Mouse (Mus musculus): Measurements from ENCODE around the gene Prkci.

DNA sequence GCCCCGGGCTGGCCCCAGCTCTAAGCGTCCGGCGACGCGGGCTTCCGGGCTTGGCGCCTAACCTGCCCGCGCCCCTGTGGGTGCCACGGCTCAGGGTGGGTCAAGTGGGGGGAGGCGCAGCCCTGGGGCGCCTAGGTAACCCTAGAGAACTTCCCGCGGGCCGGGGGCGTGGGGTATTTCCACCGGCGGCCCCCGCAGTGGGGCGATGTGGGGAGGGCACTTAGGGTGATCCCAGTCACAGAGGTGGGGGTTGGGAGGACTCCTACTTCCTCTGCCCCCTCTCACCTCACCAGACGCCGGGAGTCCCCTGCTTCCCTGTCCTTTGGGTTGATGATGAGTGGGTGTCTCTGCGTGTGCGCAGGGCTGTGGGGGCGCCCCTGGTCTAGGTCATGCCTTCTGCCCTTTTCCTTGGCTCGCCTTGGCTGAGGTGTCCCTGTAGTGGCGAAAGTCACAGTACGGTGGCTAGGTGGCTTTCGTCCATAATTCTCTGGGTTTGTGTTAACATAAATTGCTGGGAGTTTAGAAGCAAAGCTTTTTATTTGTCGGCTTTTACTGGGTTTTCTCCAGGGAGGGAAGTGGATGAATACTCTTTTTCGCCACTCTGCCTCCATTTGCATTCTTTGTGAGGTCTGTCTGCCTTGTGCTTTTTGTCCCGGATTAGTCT, 100.1 kb downstream of the Prkci start:
- TF ChIP-seq CTCF (IDR thresholded peaks at IDR 0.05; ENCODE audit: low read depth) = no peak
- no peak for TF ChIP-seq EP300 (IDR thresholded peaks at IDR 0.05; ENCODE audit: low read depth)
